Mouse (Mus musculus) limb, embryonic 11.5 days (tissue): ENCODE results near the gene Baiap2l1. TPM values are rescaled to one million over a fixed set of nuclear protein-coding genes. Genes with fewer than 3 reads are reported as not detected.
A peak's percentile ranks its signal among the peaks of the same experiment; 100 is the strongest.
"Not testable (repeated sequence)": the region's sequence is repeated elsewhere in the genome, so short reads cannot be mapped to it uniquely, and the experiment has no call there.

ENCODE experiments used
- ATAC-seq: fragments of 200-750 bp; cut with Nextera tagmentation; 2 replicates; pipeline ENCODE4 v1.8.0; 2017; ENCODE audit warnings: low read depth; ENCODE audit not compliant: insufficient number of reproducible peaks, low FRiP score, low TSS enrichment
- DNase-seq: peaks from one replicate; pipeline ENCODE4 v3.0.0-alpha.2; 2015; ENCODE audit warnings: low spot score
- H3K27ac ChIP-seq: fragments of 300-500 bp; sonication (generic); replicated peaks from 2 replicates; pipeline ENCODE4 v1.5.1; 2014; ENCODE audit warnings: low read depth, mild to moderate bottlenecking, low read length
- H3K27me3 ChIP-seq: fragments of 300-500 bp; sonication (generic); 2 replicates; pipeline ENCODE4 v1.6.1; 2014; ENCODE audit warnings: mild to moderate bottlenecking, low read length, mixed read lengths; ENCODE audit not compliant: control insufficient read depth, insufficient read depth
- H3K36me3 ChIP-seq: fragments of 300-500 bp; sonication (generic); 2 replicates; pipeline ENCODE4 v1.6.1; 2014; ENCODE audit warnings: mild to moderate bottlenecking, low read length, moderate library complexity, mixed read lengths; ENCODE audit not compliant: control insufficient read depth, insufficient read depth
- H3K4me1 ChIP-seq: fragments of 300-500 bp; sonication (generic); 2 replicates; pipeline ENCODE4 v1.6.1; 2014; ENCODE audit warnings: low read length, mixed read lengths; ENCODE audit not compliant: control insufficient read depth, insufficient read depth
- H3K4me2 ChIP-seq: fragments of 300-500 bp; sonication (generic); 2 replicates; pipeline ENCODE4 v1.6.1; 2014; ENCODE audit warnings: low read depth, mild to moderate bottlenecking, moderate library complexity; ENCODE audit not compliant: severe bottlenecking
- H3K4me3 ChIP-seq: fragments of 300-500 bp; sonication (generic); 2 replicates; pipeline ENCODE4 v1.5.1; 2014; ENCODE audit warnings: low read depth, low read length
- H3K9ac ChIP-seq: fragments of 300-500 bp; sonication (generic); 2 replicates; pipeline ENCODE4 v1.6.1; 2014; ENCODE audit warnings: mild to moderate bottlenecking, low read length
- H3K9me3 ChIP-seq: fragments of 300-500 bp; sonication (generic); 2 replicates; pipeline ENCODE4 v1.6.1; 2016; ENCODE audit warnings: low read length; ENCODE audit not compliant: control insufficient read depth
- WGBS: fragments of 180-500 bp; shearing (Covaris S2); extraction: QIAGEN DNeasy Blood & Tissue Kit; methylation state at CpG from one replicate; pipeline ENCODE4 v1.1.7; 2014; 5-methylcytosine and 5-hydroxymethylcytosine counted together
- polyA plus RNA-seq: library from polyadenylated mRNA; unstranded; fragments of >200 nt; fragmentation: Nextera tagmentation; extraction: Ambion mirVana; gene quantifications from 2 replicates; pipeline ENCODE4 v1.2.1, GENCODE M21; 2014

Gene Baiap2l1
- polyA plus RNA-seq, 1 experiment from 2014 or later, result 4.0 TPM

- DNase-seq (no peak), ATAC-seq (no peak)
- Histone ChIP-seq H3K4me3 (no peak overlapping the region), H3K27me3 (no peaks in the 10 kb centered on the region), H3K9me3 (no peaks in the 10 kb centered on the region; the same call in 1 of the 2 replicates), H3K27ac (no peak overlapping the region), H3K4me2 (no peak overlapping the region), H3K4me1 (no peaks in the 10 kb centered on the region), H3K9ac (no peak overlapping the region), H3K36me3 (no peaks in the 10 kb centered on the region)
- 91% methylated on average over 4 of the region's 4 CpGs for WGBS
Observed at GRCm38 (mm10) chr5:144379431-144379830, 21.5 kb upstream of the Baiap2l1 start.

- 83% methylated on average over 2 of the region's 2 CpGs for WGBS
- no peak for DNase-seq
- no peak for ATAC-seq
- no peak overlapping the region for H3K9ac ChIP-seq
- H3K9me3 ChIP-seq, result no peaks in the 10 kb centered on the region
- no peak overlapping the region for H3K27ac ChIP-seq
- H3K36me3 ChIP-seq, result no peaks in the 10 kb centered on the region
- H3K4me3 ChIP-seq, result no peak overlapping the region
- no peaks in the 10 kb centered on the region for H3K4me1 ChIP-seq
- no peaks in the 10 kb centered on the region for H3K27me3 ChIP-seq
- H3K4me2 ChIP-seq, result no peak overlapping the region
Observed at GRCm38 (mm10) chr5:144372885-144373284, 15.0 kb upstream of the Baiap2l1 start.

GRCm38 (mm10) chr5:144372177-144372576 is 14.3 kb upstream of the Baiap2l1 start:
- no peak overlapping the region for H3K4me2 ChIP-seq
- H3K36me3 ChIP-seq, result no peaks in the 10 kb centered on the region
- no peak overlapping the region for H3K27ac ChIP-seq
- no peaks in the 10 kb centered on the region for H3K4me1 ChIP-seq
- ATAC-seq, result no peak
- WGBS, result 43% methylated on average over 2 of the region's 2 CpGs
- no peaks in the 10 kb centered on the region for H3K9me3 ChIP-seq
- no peak overlapping the region for H3K9ac ChIP-seq
- no peak for DNase-seq
- no peak overlapping the region for H3K4me3 ChIP-seq
- H3K27me3 ChIP-seq, result no peaks in the 10 kb centered on the region

GRCm38 (mm10) chr5:144370986-144371385 is 13.1 kb upstream of the Baiap2l1 start:
- WGBS, result under 1% methylated on average over 6 of the region's 6 CpGs
- no peak overlapping the region for H3K27ac ChIP-seq
- ATAC-seq, result no peak
- no peaks in the 10 kb centered on the region for H3K4me1 ChIP-seq
- H3K9ac ChIP-seq, result no peak overlapping the region
- DNase-seq, result peak; percentile 41
- no peak overlapping the region for H3K4me3 ChIP-seq
- no peaks in the 10 kb centered on the region for H3K36me3 ChIP-seq
- no peaks in the 10 kb centered on the region for H3K27me3 ChIP-seq
- no peaks in the 10 kb centered on the region for H3K9me3 ChIP-seq
- H3K4me2 ChIP-seq, result no peak overlapping the region

GRCm38 (mm10) chr5:144368661-144369205 is 10.8 kb upstream of the Baiap2l1 start:
- H3K9me3 ChIP-seq, result no peaks in the 10 kb centered on the region
- H3K36me3 ChIP-seq, result no peaks in the 10 kb centered on the region
- DNase-seq (no peak), ATAC-seq (no peak)
- H3K9ac ChIP-seq, result no peak overlapping the region
- no peak overlapping the region for H3K27ac ChIP-seq
- no peak overlapping the region for H3K4me3 ChIP-seq
- no peak overlapping the region for H3K4me2 ChIP-seq
- 89% methylated on average over 9 of the region's 9 CpGs for WGBS
- H3K27me3 ChIP-seq, result no peaks in the 10 kb centered on the region
- H3K4me1 ChIP-seq, result no peaks in the 10 kb centered on the region

- H3K9ac ChIP-seq, H3K4me3 ChIP-seq, DNase-seq, H3K4me1 ChIP-seq, ATAC-seq, H3K4me2 ChIP-seq, H3K36me3 ChIP-seq, H3K27me3 ChIP-seq, H3K27ac ChIP-seq, H3K9me3 ChIP-seq: not testable (repeated sequence)
- WGBS, result 78% methylated on average over 6 of the region's 6 CpGs
Observed at GRCm38 (mm10) chr5:144366551-144366950, 8.6 kb upstream of the Baiap2l1 start.

- no peak overlapping the region for H3K4me3 ChIP-seq
- no peaks in the 10 kb centered on the region for H3K9me3 ChIP-seq
- no peak overlapping the region for H3K4me2 ChIP-seq
- DNase-seq, result no peak
- H3K36me3 ChIP-seq, result no peaks in the 10 kb centered on the region
- no peak for ATAC-seq
- H3K9ac ChIP-seq, result no peak overlapping the region
- H3K27ac ChIP-seq, result no peak overlapping the region
- WGBS, result 92% methylated on average over 11 of the region's 11 CpGs
- no peaks in the 10 kb centered on the region for H3K4me1 ChIP-seq
- H3K27me3 ChIP-seq, result no peaks in the 10 kb centered on the region
Observed at GRCm38 (mm10) chr5:144364680-144365357, 6.9 kb upstream of the Baiap2l1 start.

- Histone ChIP-seq H3K27me3 (no peaks in the 10 kb centered on the region), H3K36me3 (no peaks in the 10 kb centered on the region), H3K4me1 (no peaks in the 10 kb centered on the region), H3K9ac (no peak overlapping the region), H3K9me3 (no peaks in the 10 kb centered on the region), H3K27ac (no peak overlapping the region), H3K4me2 (no peak overlapping the region), H3K4me3 (no peak overlapping the region)
- WGBS, result 51% methylated on average over 6 of the region's 6 CpGs
- ATAC-seq, result no peak
- no peak for DNase-seq
Observed at GRCm38 (mm10) chr5:144360346-144360745, 2.4 kb upstream of the Baiap2l1 start.

- no peaks in the 10 kb centered on the region for H3K36me3 ChIP-seq
- H3K27ac ChIP-seq, result no peak overlapping the region
- no peak overlapping the region for H3K4me3 ChIP-seq
- no peak overlapping the region for H3K9ac ChIP-seq
- no peak overlapping the region for H3K4me2 ChIP-seq
- no peaks in the 10 kb centered on the region for H3K9me3 ChIP-seq
- H3K27me3 ChIP-seq, result no peaks in the 10 kb centered on the region
- DNase-seq (no peak), ATAC-seq (no peak)
- H3K4me1 ChIP-seq, result no peaks in the 10 kb centered on the region
- 75% methylated on average over 6 of the region's 6 CpGs for WGBS
Observed at GRCm38 (mm10) chr5:144359886-144360285, 2.0 kb upstream of the Baiap2l1 start.
